Mouse (Mus musculus): ENCODE measurements around the gene Ugt2b1. TPM values are rescaled to one million over a fixed set of nuclear protein-coding genes. Genes with fewer than 3 reads are reported as not detected.
"Not testable (repeated sequence)": the region's sequence is repeated elsewhere in the genome, so short reads cannot be mapped to it uniquely, and the experiment has no call there.

The Ugt2b1 gene
- not detected in 2 replicates for polyA plus RNA-seq (2012; rRNA removed)
- not detected in 2 replicates for polyA plus RNA-seq (2014; fragmentation: Nextera tagmentation; extraction: Ambion mirVana)

GRCm38 (mm10) chr5:86926426-86926825 lies at the start of gene Ugt2b1:
TSS of gene Ugt2b1 (minus strand) at chr5:86926530.
- H3K27ac ChIP-seq (replicated peaks; ENCODE audit: low read depth, low read length) = no peak within 1 kb of the TSS
- H3K9me3 ChIP-seq (ENCODE audit: control insufficient read depth, low read length) = no peaks in the 10 kb centered on the region
- H3K27me3 ChIP-seq (ENCODE audit: control insufficient read depth, insufficient read depth, low read length) = no peaks in the 10 kb centered on the region
- H3K36me3 ChIP-seq (ENCODE audit: control insufficient read depth, insufficient read depth, low read length) = no peaks in the 10 kb centered on the region
- no peak within 1 kb of the TSS for H3K9ac ChIP-seq (ENCODE audit: low read depth, low read length, severe bottlenecking)
- ATAC-seq (ENCODE audit: low FRiP score, low read depth) (no peak), DNase-seq (ENCODE audit: low spot score) (no peak)
- H3K4me2 ChIP-seq (replicated peaks; ENCODE audit: low read depth, low read length, severe bottlenecking) = no peak within 1 kb of the TSS
- 81% methylated on average over 2 of the region's 2 CpGs for WGBS
- no peak within 1 kb of the TSS for H3K4me3 ChIP-seq (replicated peaks; ENCODE audit: low read length)
- TF ChIP-seq POLR2A (IDR thresholded peaks at IDR 0.05; ENCODE audit: borderline replicate concordance, extremely low read depth, insufficient read depth, insufficient read length) = no peak
- H3K4me1 ChIP-seq (ENCODE audit: control insufficient read depth, insufficient read depth, low read length) = no peaks in the 10 kb centered on the region

DNA sequence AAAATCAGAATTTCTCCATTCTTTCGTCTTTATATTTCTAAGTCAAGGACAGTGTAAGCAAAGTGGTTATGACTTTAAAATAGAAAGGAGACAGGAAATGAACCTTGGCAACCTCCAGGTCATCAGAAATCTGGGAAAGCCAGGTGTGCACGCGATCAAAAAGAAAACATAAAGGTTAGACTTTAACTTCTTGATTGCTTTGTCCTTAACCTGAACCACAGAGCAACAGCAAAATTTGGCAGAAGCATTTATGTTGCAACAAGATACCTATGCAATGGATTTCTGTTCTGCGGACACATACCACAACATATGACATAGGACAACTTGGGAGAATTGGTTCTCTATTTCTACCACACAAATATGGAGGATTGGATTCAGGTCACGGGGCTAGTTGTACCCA lies 40.9 kb upstream of the Ugt2b1 start:
- not testable (repeated sequence) for ATAC-seq (ENCODE audit: low FRiP score, low read depth); H3K4me2 ChIP-seq (replicated peaks; ENCODE audit: low read depth, low read length, severe bottlenecking); H3K27me3 ChIP-seq (ENCODE audit: control insufficient read depth, insufficient read depth, low read length); H3K9ac ChIP-seq (ENCODE audit: low read depth, low read length, severe bottlenecking); DNase-seq (ENCODE audit: low spot score); H3K36me3 ChIP-seq (ENCODE audit: control insufficient read depth, insufficient read depth, low read length); H3K4me1 ChIP-seq (ENCODE audit: control insufficient read depth, insufficient read depth, low read length); H3K27ac ChIP-seq (replicated peaks; ENCODE audit: low read depth, low read length); H3K4me3 ChIP-seq (replicated peaks; ENCODE audit: low read length); H3K9me3 ChIP-seq (ENCODE audit: control insufficient read depth, low read length)
- WGBS = 92% methylated on average over 5 of the region's 5 CpGs

GRCm38 (mm10) chr5:86962849-86963248 lies 36.5 kb upstream of the Ugt2b1 start:
- H3K36me3 ChIP-seq (ENCODE audit: control insufficient read depth, insufficient read depth, low read length); H3K4me3 ChIP-seq (replicated peaks; ENCODE audit: low read length); H3K9ac ChIP-seq (ENCODE audit: low read depth, low read length, severe bottlenecking); H3K27me3 ChIP-seq (ENCODE audit: control insufficient read depth, insufficient read depth, low read length); H3K4me2 ChIP-seq (replicated peaks; ENCODE audit: low read depth, low read length, severe bottlenecking); H3K4me1 ChIP-seq (ENCODE audit: control insufficient read depth, insufficient read depth, low read length); DNase-seq (ENCODE audit: low spot score); H3K27ac ChIP-seq (replicated peaks; ENCODE audit: low read depth, low read length); ATAC-seq (ENCODE audit: low FRiP score, low read depth); H3K9me3 ChIP-seq (ENCODE audit: control insufficient read depth, low read length): not testable (repeated sequence)
- 6% methylated on average over 1 of the region's 1 CpGs for WGBS

DNA sequence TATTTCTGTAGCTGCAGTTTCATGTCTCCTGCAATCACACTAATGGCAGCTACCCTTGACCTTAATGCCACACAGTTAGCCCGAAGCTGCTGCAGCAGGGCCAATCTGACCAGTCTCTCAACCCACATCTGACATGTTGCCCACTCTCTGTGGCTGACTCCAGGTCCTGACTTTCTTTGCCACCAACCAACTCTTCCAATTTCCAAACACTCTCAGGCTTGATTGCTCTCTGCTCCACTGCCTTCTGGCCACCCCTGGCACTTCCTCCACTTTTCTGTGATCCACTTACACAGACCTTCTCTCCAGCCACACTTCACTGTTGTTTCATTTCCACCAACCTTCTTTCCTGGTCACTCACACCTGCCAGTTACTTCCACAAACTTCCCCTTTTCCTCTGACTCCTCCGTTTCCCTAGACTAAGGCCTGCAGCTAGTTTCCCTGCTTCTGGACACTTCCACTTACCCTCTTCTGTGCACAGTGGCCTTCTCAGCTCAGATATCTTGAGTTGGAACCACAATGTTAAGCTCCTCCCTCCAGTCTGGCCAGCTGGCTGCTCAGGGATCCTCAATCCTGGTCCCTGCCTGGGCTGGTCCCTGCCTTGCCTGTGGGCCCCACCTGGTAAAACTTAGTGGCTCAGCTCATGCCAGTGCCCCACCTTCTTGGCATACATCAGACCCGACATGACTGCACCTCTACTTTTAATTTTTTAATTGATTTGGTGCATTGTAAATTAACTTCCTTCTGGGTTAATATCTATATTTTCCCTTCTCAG lies 35.4 kb upstream of the Ugt2b1 start:
- WGBS = 66% methylated on average over 3 of the region's 3 CpGs
- no peaks in the 10 kb centered on the region for H3K9me3 ChIP-seq (ENCODE audit: control insufficient read depth, low read length)
- no peaks in the 10 kb centered on the region for H3K27me3 ChIP-seq (ENCODE audit: control insufficient read depth, insufficient read depth, low read length)
- H3K27ac ChIP-seq (replicated peaks; ENCODE audit: low read depth, low read length) = no peak overlapping the region
- no peaks in the 10 kb centered on the region for H3K4me1 ChIP-seq (ENCODE audit: control insufficient read depth, insufficient read depth, low read length)
- no peak for TF ChIP-seq POLR2A (IDR thresholded peaks at IDR 0.05; ENCODE audit: borderline replicate concordance, extremely low read depth, insufficient read depth, insufficient read length)
- no peaks in the 10 kb centered on the region for H3K36me3 ChIP-seq (ENCODE audit: control insufficient read depth, insufficient read depth, low read length)
- H3K4me3 ChIP-seq (replicated peaks; ENCODE audit: low read length) = no peak overlapping the region
- DNase-seq (ENCODE audit: low spot score) = no peak
- no peak for ATAC-seq (ENCODE audit: low FRiP score, low read depth)
- no peak overlapping the region for H3K9ac ChIP-seq (ENCODE audit: low read depth, low read length, severe bottlenecking)
- H3K4me2 ChIP-seq (replicated peaks; ENCODE audit: low read depth, low read length, severe bottlenecking) = no peak overlapping the region

DNA sequence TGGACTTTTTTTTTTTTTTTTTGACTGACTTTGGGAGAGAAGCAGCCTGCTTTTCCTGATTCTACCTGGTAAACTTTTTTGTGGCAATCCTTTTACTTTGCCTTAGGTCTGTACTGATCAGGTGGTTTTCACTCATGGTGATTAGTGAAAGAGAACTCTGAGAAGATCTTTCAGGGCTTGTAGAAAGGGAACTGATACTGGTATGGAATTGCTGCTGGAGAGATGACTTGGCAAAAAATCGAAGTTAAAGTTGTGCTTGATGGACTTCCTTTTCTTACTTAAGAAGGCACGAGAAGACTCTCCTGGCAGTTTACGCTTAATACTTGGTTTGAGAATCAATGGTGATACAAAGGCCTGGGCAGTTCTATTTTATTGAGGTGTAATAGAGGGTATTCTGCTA lies 34.2 kb upstream of the Ugt2b1 start:
- Histone ChIP-seq H3K4me3 (replicated peaks; ENCODE audit: low read length) (no peak overlapping the region), H3K4me1 (ENCODE audit: control insufficient read depth, insufficient read depth, low read length) (no peaks in the 10 kb centered on the region), H3K27ac (replicated peaks; ENCODE audit: low read depth, low read length) (no peak overlapping the region), H3K36me3 (ENCODE audit: control insufficient read depth, insufficient read depth, low read length) (no peaks in the 10 kb centered on the region), H3K4me2 (replicated peaks; ENCODE audit: low read depth, low read length, severe bottlenecking) (no peak overlapping the region), H3K9ac (ENCODE audit: low read depth, low read length, severe bottlenecking) (no peak overlapping the region), H3K9me3 (ENCODE audit: control insufficient read depth, low read length) (no peaks in the 10 kb centered on the region), H3K27me3 (ENCODE audit: control insufficient read depth, insufficient read depth, low read length) (no peaks in the 10 kb centered on the region)
- no peak for ATAC-seq (ENCODE audit: low FRiP score, low read depth)
- WGBS = 86% methylated on average over 3 of the region's 3 CpGs
- no peak for TF ChIP-seq POLR2A (IDR thresholded peaks at IDR 0.05; ENCODE audit: borderline replicate concordance, extremely low read depth, insufficient read depth, insufficient read length)
- no peak for DNase-seq (ENCODE audit: low spot score)

All from limb, embryonic 14.5 days (tissue).